Mouse (Mus musculus) forebrain, embryonic 14.5 days (tissue): ENCODE results near the gene Dnm3. TPM values are rescaled to one million over a fixed set of nuclear protein-coding genes. Genes with fewer than 3 reads are reported as not detected.

Experiments used
- ATAC-seq: fragments of 200-750 bp; cut with Nextera tagmentation; 2 replicates; pipeline ENCODE4 v1.8.0; 2017; ENCODE audit warnings: mild to moderate bottlenecking, moderate library complexity
- DNase-seq: peaks from one replicate; pipeline ENCODE4 v3.0.0-alpha.2; 2015; ENCODE audit warnings: low spot score
- H3K27ac ChIP-seq: fragments of 300-500 bp; sonication (generic); 2 replicates; pipeline ENCODE4 v1.5.1; 2014; ENCODE audit warnings: low read depth, mild to moderate bottlenecking, control low read depth, low read length, moderate library complexity
- H3K27me3 ChIP-seq: fragments of 300-500 bp; sonication (generic); replicated peaks from 2 replicates; pipeline ENCODE4 v1.6.1; 2014; ENCODE audit warnings: low read length, control low read depth, mixed read lengths; ENCODE audit not compliant: control insufficient read depth, insufficient read depth
- H3K36me3 ChIP-seq: fragments of 300-500 bp; sonication (generic); 2 replicates; pipeline ENCODE4 v1.6.1; 2014; ENCODE audit warnings: low read length, control low read depth; ENCODE audit not compliant: control insufficient read depth, insufficient read depth
- H3K4me1 ChIP-seq: fragments of 300-500 bp; sonication (generic); 2 replicates; pipeline ENCODE4 v1.6.1; 2014; ENCODE audit warnings: antibody characterized with exemption, low read length, control low read depth; ENCODE audit not compliant: control insufficient read depth, insufficient read depth
- H3K4me2 ChIP-seq: fragments of 300-500 bp; sonication (generic); 2 replicates; pipeline ENCODE4 v1.6.1; 2014; ENCODE audit warnings: mild to moderate bottlenecking, control low read depth, low read length
- H3K4me3 ChIP-seq: fragments of 300-500 bp; sonication (generic); 2 replicates; pipeline ENCODE4 v1.5.1; 2014; ENCODE audit warnings: low read depth, low read length, control low read depth
- H3K9ac ChIP-seq: fragments of 300-500 bp; sonication (generic); 2 replicates; pipeline ENCODE4 v1.6.1; 2014; ENCODE audit warnings: mild to moderate bottlenecking, low read length, control low read depth, moderate library complexity
- H3K9me3 ChIP-seq: fragments of 300-500 bp; sonication (generic); replicated peaks from 2 replicates; pipeline ENCODE4 v1.6.1; 2016; ENCODE audit warnings: low read length, control low read depth, mixed read lengths; ENCODE audit not compliant: control insufficient read depth
- WGBS: fragments of 180-500 bp; shearing (Covaris S2); extraction: QIAGEN DNeasy Blood & Tissue Kit; methylation state at CpG from one replicate; pipeline ENCODE4 v1.1.7; 2014; 5-methylcytosine and 5-hydroxymethylcytosine counted together
- polyA plus RNA-seq: library from polyadenylated mRNA; unstranded; fragments of >200 nt; fragmentation: Nextera tagmentation; extraction: Ambion mirVana; gene quantifications from 2 replicates; pipeline ENCODE4 v1.2.1, GENCODE M21; 2014

Dnm3 gene
- polyA plus RNA-seq, 1 experiment from 2014 or later, result 20.6 TPM

DNA sequence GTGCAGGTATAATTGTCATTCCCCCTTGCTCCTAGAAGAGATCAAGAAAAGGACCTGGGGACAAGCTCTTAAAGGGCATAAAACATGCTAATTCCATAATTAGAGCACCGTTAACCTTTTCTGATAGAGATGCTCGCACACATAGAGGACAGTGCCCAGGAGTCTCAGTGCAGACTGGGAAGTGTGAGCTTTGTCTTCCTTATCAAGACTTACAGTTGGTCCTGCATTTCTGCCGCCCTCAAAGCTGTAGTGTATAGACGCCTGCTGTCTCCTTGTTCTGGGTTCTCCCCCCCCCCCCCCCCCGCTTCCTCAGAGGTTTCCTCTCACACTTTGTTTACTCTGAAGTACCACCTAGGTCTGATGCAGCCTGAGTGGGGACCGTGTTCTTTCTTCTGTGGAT is 332.1 kb downstream of the Dnm3 start:
- no peak overlapping the region for H3K4me3 ChIP-seq
- no peak overlapping the region for H3K4me2 ChIP-seq
- no peaks in the 10 kb centered on the region for H3K27me3 ChIP-seq
- no peak overlapping the region for H3K9ac ChIP-seq
- no peaks in the 10 kb centered on the region for H3K4me1 ChIP-seq
- WGBS, result 79% methylated on average over 6 of the region's 6 CpGs
- H3K27ac ChIP-seq, result no peak overlapping the region
- DNase-seq (no peak), ATAC-seq (no peak)
- no peaks in the 10 kb centered on the region for H3K36me3 ChIP-seq
- no peaks in the 10 kb centered on the region for H3K9me3 ChIP-seq

DNA sequence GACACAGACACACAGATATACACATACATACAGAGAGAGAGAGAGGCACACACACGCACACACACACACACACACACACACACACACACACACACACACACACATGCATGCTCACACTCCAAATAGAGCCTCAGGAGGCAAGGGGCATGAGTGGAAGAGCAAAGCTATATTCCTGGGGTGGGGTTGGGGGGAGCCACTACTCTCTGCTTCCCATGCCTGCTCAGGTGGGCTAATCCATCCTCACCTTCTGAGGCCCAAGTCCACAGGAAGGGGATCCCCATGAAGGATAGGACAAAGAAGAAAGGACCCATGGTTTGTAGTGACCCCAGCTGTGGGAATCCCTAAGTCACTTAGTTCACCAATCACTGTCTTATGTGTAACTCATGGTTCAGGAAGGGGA is 332.8 kb downstream of the Dnm3 start:
- no peaks in the 10 kb centered on the region for H3K4me1 ChIP-seq
- DNase-seq, result no peak

DNA sequence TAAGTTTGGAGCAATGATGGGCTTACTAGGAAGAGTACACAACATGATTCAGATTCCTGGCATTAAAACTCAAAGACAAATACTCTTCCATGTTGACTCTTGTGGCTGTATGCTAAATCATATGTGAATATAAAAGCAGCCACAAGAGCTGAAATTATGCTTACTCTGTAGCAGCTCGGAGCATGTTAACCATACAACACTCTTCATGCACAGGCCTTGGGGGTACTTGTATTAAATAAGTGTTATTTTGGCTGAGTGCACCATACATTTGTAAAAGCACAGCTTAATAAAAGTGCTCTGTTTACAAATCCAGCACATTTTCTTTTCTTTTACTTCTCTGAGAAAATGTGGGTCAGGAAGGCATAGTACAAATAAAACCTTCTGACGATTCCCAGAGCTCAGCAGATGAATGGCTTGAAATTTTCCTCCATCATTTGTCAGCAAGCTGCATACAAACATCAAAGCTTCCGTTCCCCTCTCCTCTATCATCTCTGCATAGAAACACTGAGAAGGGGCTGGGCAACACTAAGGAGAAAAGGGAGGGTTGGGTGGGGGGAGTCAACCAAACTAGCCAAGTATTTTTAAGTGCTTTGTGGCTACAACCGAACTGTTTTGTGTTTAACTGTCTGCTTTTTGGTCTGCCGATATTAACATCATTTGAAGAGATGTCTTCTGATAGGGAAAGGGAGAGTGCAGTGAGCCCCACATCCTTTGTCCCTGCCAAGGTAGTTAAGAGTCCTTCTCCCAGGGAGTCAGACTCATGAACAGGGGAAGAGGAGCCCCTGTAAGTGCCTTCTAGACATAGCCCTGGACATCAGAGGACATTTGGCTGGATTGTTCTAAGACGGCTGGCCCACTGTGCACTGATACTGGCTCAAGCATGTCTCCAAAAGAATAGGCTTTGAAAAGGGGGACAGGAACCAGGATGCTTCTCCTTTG is 333.6 kb downstream of the Dnm3 start:
- Histone ChIP-seq H3K9ac (no peak overlapping the region), H3K27me3 (no peaks in the 10 kb centered on the region), H3K4me3 (no peak overlapping the region), H3K36me3 (no peaks in the 10 kb centered on the region), H3K9me3 (no peaks in the 10 kb centered on the region), H3K4me2 (no peak overlapping the region), H3K4me1 (no peaks in the 10 kb centered on the region), H3K27ac (no peak overlapping the region)
- WGBS, result 53% methylated on average over 6 of the region's 6 CpGs
- ATAC-seq (no peak), DNase-seq (no peak)

More for the DNA sequence above, 332.8 kb downstream of the Dnm3 start:
- Histone ChIP-seq H3K27ac (no peak overlapping the region), H3K4me2 (no peak overlapping the region), H3K36me3 (no peaks in the 10 kb centered on the region), H3K27me3 (no peaks in the 10 kb centered on the region), H3K9ac (no peak overlapping the region), H3K4me3 (no peak overlapping the region), H3K9me3 (no peaks in the 10 kb centered on the region)
- no peak for ATAC-seq
- 100% methylated on average over 1 of the region's 1 CpGs for WGBS

DNA sequence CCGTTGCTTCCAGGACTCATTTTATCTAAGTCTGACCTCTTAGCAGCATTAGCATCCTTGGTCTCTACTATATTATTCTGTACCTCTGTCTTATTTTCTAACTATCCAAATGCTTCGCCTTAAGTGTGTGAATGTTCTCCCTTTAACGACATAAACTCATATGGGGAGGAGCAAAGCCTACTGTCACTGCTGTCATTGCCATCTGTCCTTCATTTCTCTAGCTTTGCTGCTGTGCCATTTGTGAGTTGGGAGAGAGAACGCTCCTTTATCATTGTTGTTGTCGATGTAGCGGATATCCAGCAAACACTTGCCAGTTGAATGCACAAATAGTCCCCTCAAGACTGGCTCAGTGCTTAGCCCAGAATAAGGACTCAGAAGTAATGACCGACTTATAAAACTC is 335.5 kb downstream of the Dnm3 start:
- Histone ChIP-seq H3K4me1 (no peaks in the 10 kb centered on the region), H3K36me3 (no peaks in the 10 kb centered on the region), H3K27ac (0 out of 2 replicates have a peak overlapping the region, but pooled peaks have one; percentile 9), H3K9ac (no peak overlapping the region), H3K4me2 (no peak overlapping the region), H3K27me3 (no peaks in the 10 kb centered on the region), H3K4me3 (no peak overlapping the region), H3K9me3 (no peaks in the 10 kb centered on the region)
- 67% methylated on average over 7 of the region's 7 CpGs for WGBS
- peak; percentile 46 for DNase-seq
- ATAC-seq, result peak; percentile 34; the same call in 1 of the 2 replicates

DNA sequence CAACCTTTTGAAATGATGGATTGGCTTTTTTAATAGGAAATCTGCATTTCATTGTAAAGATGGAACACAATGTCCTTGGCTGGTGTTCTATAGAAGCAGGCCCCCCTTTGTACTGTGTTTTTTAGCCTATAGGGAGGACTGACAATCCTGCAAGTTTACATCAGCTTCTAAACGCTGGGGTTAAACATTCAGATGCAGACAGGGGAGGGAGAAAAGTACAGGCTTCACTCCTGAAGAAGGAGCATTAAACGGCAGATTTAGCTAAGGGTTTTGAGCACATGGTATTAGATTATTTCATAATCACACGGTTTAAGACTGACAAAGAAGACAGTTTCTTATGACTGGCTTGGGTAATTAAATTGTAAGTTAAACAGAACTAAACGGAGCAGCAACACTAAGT is 341.5 kb downstream of the Dnm3 start:
- no peak for ATAC-seq
- Histone ChIP-seq H3K9me3 (no peaks in the 10 kb centered on the region), H3K4me1 (no peaks in the 10 kb centered on the region), H3K4me2 (no peak overlapping the region), H3K27ac (no peak overlapping the region), H3K36me3 (no peaks in the 10 kb centered on the region), H3K4me3 (no peak overlapping the region), H3K9ac (no peak overlapping the region), H3K27me3 (no peaks in the 10 kb centered on the region)
- no peak for DNase-seq
- whole genome bisulfite sequencing, result 28% methylated on average over 4 of the region's 4 CpGs

DNA sequence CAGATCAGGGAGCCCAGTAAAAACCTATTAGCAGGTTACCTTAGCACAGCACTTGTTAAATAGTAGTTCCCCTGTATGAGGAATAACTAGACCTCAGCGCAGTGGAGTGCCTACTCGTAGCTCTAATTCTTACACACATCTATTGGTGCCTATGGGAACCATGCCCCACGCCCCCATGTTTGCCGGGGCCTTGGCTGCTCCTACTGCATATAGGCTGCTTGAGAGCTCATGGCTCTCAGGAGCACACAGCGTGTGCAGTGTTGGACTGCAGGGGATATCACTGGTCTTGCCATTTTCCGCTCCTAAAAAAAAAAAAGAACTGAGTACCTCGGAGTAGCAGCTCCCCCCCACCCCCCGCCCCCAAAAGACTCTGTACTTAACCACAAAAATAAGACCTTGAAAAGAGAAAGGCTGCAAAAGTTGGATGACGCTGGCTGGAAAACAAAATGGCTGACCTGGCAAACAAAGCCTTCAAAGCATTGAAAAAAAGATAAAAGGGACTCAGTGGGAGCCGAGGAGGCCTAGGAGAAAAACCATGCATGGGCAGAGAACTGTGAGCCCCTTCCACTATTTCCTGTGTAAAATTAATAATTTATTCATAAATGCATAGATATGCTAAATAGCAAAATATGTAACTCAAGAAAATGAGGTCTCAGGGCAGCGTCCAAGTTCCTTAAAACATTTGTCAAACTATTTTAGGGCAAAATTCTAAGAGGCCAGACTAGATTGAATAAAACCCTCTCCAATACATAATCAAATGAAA is 342.2 kb downstream of the Dnm3 start:
- no peaks in the 10 kb centered on the region for H3K9me3 ChIP-seq
- no peak overlapping the region for H3K4me3 ChIP-seq
- H3K4me2 ChIP-seq, result no peak overlapping the region
- no peak overlapping the region for H3K27ac ChIP-seq
- H3K27me3 ChIP-seq, result no peaks in the 10 kb centered on the region
- no peaks in the 10 kb centered on the region for H3K36me3 ChIP-seq
- ATAC-seq (no peak), DNase-seq (peak; percentile 29)
- 50% methylated on average over 11 of the region's 11 CpGs for WGBS
- H3K9ac ChIP-seq, result no peak overlapping the region
- H3K4me1 ChIP-seq, result no peaks in the 10 kb centered on the region

DNA sequence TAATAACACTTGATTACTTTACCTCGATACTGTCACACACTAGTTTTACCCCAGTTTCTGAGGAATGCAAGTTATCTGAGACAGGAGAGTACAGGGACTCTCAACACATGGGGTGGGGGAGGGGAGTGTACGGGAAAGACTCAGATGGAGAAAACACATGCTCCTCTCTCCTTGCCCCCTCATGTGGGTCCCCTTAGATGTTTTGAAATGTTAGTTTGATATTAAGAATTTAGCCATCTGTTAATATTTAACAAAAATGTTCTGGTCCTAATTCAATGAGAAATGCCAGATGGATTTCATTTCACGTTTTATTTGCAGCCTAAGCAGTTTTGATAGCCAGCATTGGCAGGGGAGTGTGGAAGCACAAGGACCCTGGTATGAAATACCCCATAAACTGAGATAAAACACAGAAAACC is 343.2 kb downstream of the Dnm3 start:
- Histone ChIP-seq H3K4me2 (no peak overlapping the region), H3K36me3 (no peaks in the 10 kb centered on the region), H3K9me3 (no peaks in the 10 kb centered on the region), H3K27me3 (no peaks in the 10 kb centered on the region), H3K9ac (no peak overlapping the region), H3K4me3 (no peak overlapping the region), H3K4me1 (no peaks in the 10 kb centered on the region), H3K27ac (no peak overlapping the region)
- 79% methylated on average over 3 of the region's 3 CpGs for WGBS
- ATAC-seq (peak; percentile 67; the same call in 1 of the 2 replicates), DNase-seq (peak; percentile 57)

DNA sequence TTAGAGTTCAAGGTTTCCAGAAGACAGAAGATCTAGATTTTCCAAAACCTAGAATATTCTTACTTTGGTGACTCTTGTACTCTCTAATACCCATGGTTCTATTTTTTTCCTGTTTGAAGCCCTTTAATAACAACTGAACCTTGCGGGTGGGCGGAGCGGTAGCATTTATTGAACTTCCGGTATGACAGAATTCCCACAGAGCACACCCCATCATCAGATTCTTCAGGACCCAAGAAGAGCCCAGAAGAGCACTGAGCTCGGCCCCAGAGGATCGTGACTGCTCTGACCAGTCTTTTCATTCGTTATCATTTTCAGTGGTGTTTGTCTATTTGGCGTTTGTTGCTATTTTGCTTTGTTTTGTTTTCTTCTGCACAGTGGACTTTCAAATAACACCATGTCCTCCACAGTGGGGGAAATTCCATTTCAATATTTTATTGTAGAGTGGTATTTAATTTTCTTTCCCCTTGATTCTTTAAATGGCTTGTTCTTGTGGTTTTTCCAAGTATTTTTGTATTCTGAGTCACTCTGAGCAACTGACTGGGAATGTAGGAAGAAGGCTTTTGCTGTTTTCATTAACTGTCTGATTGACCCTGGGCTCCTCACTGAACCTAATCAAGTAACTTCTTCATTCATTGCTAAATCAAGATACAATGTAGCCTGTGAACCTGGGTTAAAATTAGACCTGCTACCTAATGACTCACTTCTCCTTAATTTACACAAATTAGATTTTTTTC is 344.8 kb downstream of the Dnm3 start:
- H3K4me2 ChIP-seq, result no peak overlapping the region
- no peaks in the 10 kb centered on the region for H3K36me3 ChIP-seq
- ATAC-seq, result no peak
- no peak for DNase-seq
- WGBS, result 93% methylated on average over 8 of the region's 8 CpGs
- H3K9me3 ChIP-seq, result no peaks in the 10 kb centered on the region
- no peak overlapping the region for H3K4me3 ChIP-seq
- no peaks in the 10 kb centered on the region for H3K27me3 ChIP-seq
- H3K27ac ChIP-seq, result no peak overlapping the region
- no peak overlapping the region for H3K9ac ChIP-seq
- H3K4me1 ChIP-seq, result no peaks in the 10 kb centered on the region
